Mouse (Mus musculus) heart, postnatal 4 days (tissue): ENCODE results near the gene Dsp. TPM values are rescaled to one million over a fixed set of nuclear protein-coding genes. Genes with fewer than 3 reads are reported as not detected.

Source experiments
- DNase-seq: peaks from one replicate; pipeline ENCODE4 v3.0.0; 2021
- total RNA-seq, 2 experiments: library from RNA; stranded (reverse); gene quantifications; 2 replicates each; pipeline ENCODE4 v1.2.3; 2021

Gene Dsp
- 100 to 1,000 TPM; 361 to 388 TPM for total RNA-seq

GRCm38 (mm10) chr13:38151069-38151588 is at the start of gene Dsp:
Gene Dsp, plus strand, starts transcription at chr13:38151294.
- DNase-seq: peak; percentile 81

GRCm38 (mm10) chr13:38103406-38103805 is 47.7 kb upstream of the Dsp start:
- DNase-seq: no peak

GRCm38 (mm10) chr13:38104501-38104900 is 46.6 kb upstream of the Dsp start:
- DNase-seq: no peak

GRCm38 (mm10) chr13:38109081-38109480 is 42.0 kb upstream of the Dsp start:
- no peak for DNase-seq

- DNase-seq: no peak
Measured at GRCm38 (mm10) chr13:38122321-38122720, 28.8 kb upstream of the Dsp start.

- no peak for DNase-seq
Measured at GRCm38 (mm10) chr13:38123666-38124065, 27.4 kb upstream of the Dsp start.

GRCm38 (mm10) chr13:38127683-38128082 is 23.4 kb upstream of the Dsp start:
- DNase-seq: no peak

- DNase-seq: no peak
Measured at GRCm38 (mm10) chr13:38128246-38128645, 22.8 kb upstream of the Dsp start.

- DNase-seq: no peak
Measured at GRCm38 (mm10) chr13:38129492-38129891, 21.6 kb upstream of the Dsp start.

GRCm38 (mm10) chr13:38130116-38130515 is 21.0 kb upstream of the Dsp start:
- no peak for DNase-seq

- DNase-seq: no peak
Measured at GRCm38 (mm10) chr13:38133016-38133528, 18.0 kb upstream of the Dsp start.

- no peak for DNase-seq
Measured at GRCm38 (mm10) chr13:38140521-38140920, 10.6 kb upstream of the Dsp start.

- DNase-seq: no peak
Measured at GRCm38 (mm10) chr13:38144962-38145713, 6.0 kb upstream of the Dsp start.

GRCm38 (mm10) chr13:38148348-38148747 is 2.7 kb upstream of the Dsp start:
- DNase-seq: peak; percentile 48

- peak; percentile 39 for DNase-seq
Measured at GRCm38 (mm10) chr13:38151671-38152428, 756 bp downstream of the Dsp start.

- peak; percentile 68 for DNase-seq
Measured at GRCm38 (mm10) chr13:38152429-38153035, 1.4 kb downstream of the Dsp start.

GRCm38 (mm10) chr13:38155523-38155922 is 4.4 kb downstream of the Dsp start:
- DNase-seq: no peak

GRCm38 (mm10) chr13:38157635-38158034 is 6.5 kb downstream of the Dsp start:
- DNase-seq: no peak

GRCm38 (mm10) chr13:38162002-38162401 is 10.9 kb downstream of the Dsp start:
- no peak for DNase-seq

- DNase-seq: peak; percentile 90
Measured at GRCm38 (mm10) chr13:38162668-38163067, 11.6 kb downstream of the Dsp start.

GRCm38 (mm10) chr13:38164932-38165331 is 13.8 kb downstream of the Dsp start:
- peak; percentile 70 for DNase-seq

- DNase-seq: no peak
Measured at GRCm38 (mm10) chr13:38167056-38167455, 16.0 kb downstream of the Dsp start.

GRCm38 (mm10) chr13:38170707-38171144 is 19.6 kb downstream of the Dsp start:
- DNase-seq: peak; percentile 71
